Mouse (Mus musculus) hindbrain, embryonic 15.5 days (tissue): ENCODE results near the gene Rps6kl1. TPM values are rescaled to one million over a fixed set of nuclear protein-coding genes. Genes with fewer than 3 reads are reported as not detected.

Experiments
- ATAC-seq: fragments of 200-750 bp; cut with Nextera tagmentation; 2 replicates; pipeline ENCODE4 v1.8.0; 2017; ENCODE audit warnings: low read depth, moderate number of reproducible peaks, moderate TSS enrichment; ENCODE audit not compliant: low FRiP score
- H3K27ac ChIP-seq: fragments of 300-500 bp; sonication (generic); replicated peaks from 2 replicates; pipeline ENCODE4 v1.5.1; 2015; ENCODE audit warnings: mild to moderate bottlenecking, inconsistent platforms
- H3K27me3 ChIP-seq: fragments of 300-500 bp; sonication (generic); 2 replicates; pipeline ENCODE4 v1.6.1; 2015; ENCODE audit warnings: control low read depth, inconsistent platforms
- H3K36me3 ChIP-seq: fragments of 300-500 bp; sonication (generic); 2 replicates; pipeline ENCODE4 v1.6.1; 2015; ENCODE audit warnings: control low read depth, inconsistent platforms
- H3K4me1 ChIP-seq: fragments of 300-500 bp; sonication (generic); replicated peaks from 2 replicates; pipeline ENCODE4 v1.6.1; 2015; ENCODE audit warnings: control low read depth, inconsistent platforms
- H3K4me2 ChIP-seq: fragments of 300-500 bp; sonication (generic); 2 replicates; pipeline ENCODE4 v1.6.1; 2015; ENCODE audit warnings: moderate library complexity, mild to moderate bottlenecking, inconsistent platforms
- H3K4me3 ChIP-seq: fragments of 300-500 bp; sonication (generic); 2 replicates; pipeline ENCODE4 v1.5.1; 2015; ENCODE audit warnings: mild to moderate bottlenecking, inconsistent platforms
- H3K9ac ChIP-seq: fragments of 300-500 bp; sonication (generic); 2 replicates; pipeline ENCODE4 v1.6.1; 2015; ENCODE audit warnings: inconsistent platforms
- H3K9me3 ChIP-seq: fragments of 300-500 bp; sonication (generic); 2 replicates; pipeline ENCODE4 v1.6.1; 2016; ENCODE audit warnings: control low read depth, inconsistent platforms
- WGBS: fragments of 180-500 bp; shearing (Covaris S2); methylation state at CpG from one replicate; pipeline ENCODE4 v1.1.7; 2015; 5-methylcytosine and 5-hydroxymethylcytosine counted together
- polyA plus RNA-seq: library from polyadenylated mRNA; unstranded; fragments of >200 nt; fragmentation: Nextera tagmentation; extraction: Ambion mirVana; gene quantifications from 2 replicates; pipeline ENCODE4 v1.2.1, GENCODE M21; 2015

Rps6kl1 gene
- polyA plus RNA-seq, 1 experiment from 2014 or later: 35.7 TPM

DNA sequence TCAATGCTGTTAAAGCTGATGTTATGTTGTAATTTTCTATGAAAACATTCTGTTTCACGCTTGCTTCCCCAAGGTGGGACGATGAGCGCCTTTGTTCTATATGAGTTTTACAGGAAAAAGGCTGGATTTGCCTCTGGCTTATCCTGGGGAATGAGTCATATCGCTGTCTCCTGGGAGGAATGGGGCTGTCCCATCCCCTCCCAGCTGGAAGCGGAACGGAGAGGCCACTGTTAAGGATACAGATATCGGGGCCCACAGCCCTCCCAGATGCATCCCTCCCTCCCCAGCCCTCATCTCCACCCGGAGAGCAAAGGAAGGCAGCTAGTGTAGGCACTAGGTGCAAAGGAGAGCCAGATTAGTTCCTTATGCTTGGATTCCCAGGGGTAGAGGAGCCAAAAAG, 34.7 kb upstream of the Rps6kl1 start:
- Histone ChIP-seq H3K9me3 (no peaks in the 10 kb centered on the region), H3K36me3 (no peaks in the 10 kb centered on the region), H3K27me3 (peaks cover 3% of the 10 kb centered on the region; the same call in 1 of the 2 replicates), H3K4me3 (no peak overlapping the region), H3K27ac (no peak overlapping the region), H3K4me1 (peaks cover 14% of the 10 kb centered on the region), H3K4me2 (no peak overlapping the region), H3K9ac (no peak overlapping the region)
- no peak for ATAC-seq
- WGBS: 73% methylated on average over 8 of the region's 8 CpGs

DNA sequence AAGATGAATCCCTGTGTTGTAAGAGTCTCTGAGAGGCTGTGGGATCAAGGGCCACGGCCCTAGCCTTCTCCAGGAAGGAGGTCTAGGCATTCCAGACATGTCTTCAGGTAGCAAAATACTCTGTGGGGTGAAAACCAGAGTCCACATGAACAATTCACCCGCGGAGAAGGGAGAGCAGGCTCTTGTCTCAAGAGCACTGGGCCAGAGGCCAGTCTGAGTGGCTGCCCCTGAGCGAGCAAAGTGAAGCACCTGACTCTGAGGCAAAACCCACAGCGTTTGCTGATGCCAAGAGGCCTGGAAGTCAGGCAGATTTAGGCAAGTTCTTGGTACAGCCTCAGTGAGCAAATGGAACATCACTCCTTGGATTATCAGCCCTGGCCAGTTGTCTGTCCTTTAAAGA, 33.1 kb upstream of the Rps6kl1 start:
- H3K36me3 ChIP-seq: no peaks in the 10 kb centered on the region
- peaks cover 14% of the 10 kb centered on the region for H3K4me1 ChIP-seq
- no peak overlapping the region for H3K27ac ChIP-seq
- no peak overlapping the region for H3K4me3 ChIP-seq
- no peak overlapping the region for H3K9ac ChIP-seq
- H3K4me2 ChIP-seq: no peak overlapping the region
- peaks cover 6% of the 10 kb centered on the region; the same call in 1 of the 2 replicates for H3K27me3 ChIP-seq
- WGBS: 76% methylated on average over 5 of the region's 5 CpGs
- ATAC-seq: no peak
- H3K9me3 ChIP-seq: no peaks in the 10 kb centered on the region

DNA sequence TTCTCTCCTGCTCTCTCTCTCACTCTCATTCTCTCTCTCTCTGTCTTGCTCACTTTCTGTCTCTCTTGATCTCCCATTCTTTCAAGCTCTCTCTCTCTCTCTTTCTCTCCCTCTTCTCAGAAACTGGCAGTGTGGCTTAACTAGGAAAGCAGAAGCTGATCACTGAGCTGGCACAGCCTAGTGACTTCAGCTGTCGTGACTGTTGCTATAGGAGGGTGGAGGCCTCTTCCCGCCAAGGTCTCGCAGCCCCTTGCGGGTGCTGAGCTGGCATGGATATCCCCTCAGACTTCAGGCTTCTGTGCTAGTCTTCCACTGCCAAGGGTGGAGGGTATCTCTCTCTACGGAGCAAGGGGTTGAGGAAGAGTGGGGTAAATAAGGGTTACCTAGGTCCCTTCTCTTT, 31.8 kb upstream of the Rps6kl1 start:
- no peaks in the 10 kb centered on the region for H3K36me3 ChIP-seq
- H3K27ac ChIP-seq: no peak overlapping the region
- H3K9ac ChIP-seq: no peak overlapping the region
- ATAC-seq: no peak
- no peak overlapping the region for H3K4me3 ChIP-seq
- peaks cover 11% of the 10 kb centered on the region; the same call in 1 of the 2 replicates for H3K27me3 ChIP-seq
- H3K9me3 ChIP-seq: no peaks in the 10 kb centered on the region
- WGBS: 52% methylated on average over 5 of the region's 5 CpGs
- peaks cover 14% of the 10 kb centered on the region for H3K4me1 ChIP-seq
- H3K4me2 ChIP-seq: no peak overlapping the region

DNA sequence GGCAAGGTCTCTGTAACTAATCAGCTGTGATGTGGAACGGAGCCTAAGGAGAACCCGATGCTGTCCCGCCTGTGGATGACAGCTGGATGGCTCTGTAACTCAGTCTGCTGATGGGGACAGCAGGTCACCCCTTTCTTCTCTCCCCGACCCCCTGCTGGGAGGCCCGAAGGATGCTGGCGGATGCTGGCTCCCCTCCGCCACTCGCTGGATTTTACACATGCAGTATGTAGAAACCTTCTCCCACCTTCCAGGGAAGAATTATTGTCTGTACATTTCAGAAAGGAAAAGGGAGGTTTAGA, 31.2 kb upstream of the Rps6kl1 start:
- H3K4me3 ChIP-seq: no peak overlapping the region
- H3K27me3 ChIP-seq: peaks cover 11% of the 10 kb centered on the region; the same call in 1 of the 2 replicates
- no peaks in the 10 kb centered on the region for H3K9me3 ChIP-seq
- no peaks in the 10 kb centered on the region for H3K36me3 ChIP-seq
- peaks cover 17% of the 10 kb centered on the region for H3K4me1 ChIP-seq
- peak overlapping the region; percentile 16; the same call in 1 of the 2 replicates for H3K4me2 ChIP-seq
- WGBS: 1% methylated on average over 8 of the region's 8 CpGs
- 0 out of 2 replicates have a peak, but pooled peaks have one; percentile 42 for ATAC-seq
- H3K27ac ChIP-seq: no peak overlapping the region
- H3K9ac ChIP-seq: no peak overlapping the region

DNA sequence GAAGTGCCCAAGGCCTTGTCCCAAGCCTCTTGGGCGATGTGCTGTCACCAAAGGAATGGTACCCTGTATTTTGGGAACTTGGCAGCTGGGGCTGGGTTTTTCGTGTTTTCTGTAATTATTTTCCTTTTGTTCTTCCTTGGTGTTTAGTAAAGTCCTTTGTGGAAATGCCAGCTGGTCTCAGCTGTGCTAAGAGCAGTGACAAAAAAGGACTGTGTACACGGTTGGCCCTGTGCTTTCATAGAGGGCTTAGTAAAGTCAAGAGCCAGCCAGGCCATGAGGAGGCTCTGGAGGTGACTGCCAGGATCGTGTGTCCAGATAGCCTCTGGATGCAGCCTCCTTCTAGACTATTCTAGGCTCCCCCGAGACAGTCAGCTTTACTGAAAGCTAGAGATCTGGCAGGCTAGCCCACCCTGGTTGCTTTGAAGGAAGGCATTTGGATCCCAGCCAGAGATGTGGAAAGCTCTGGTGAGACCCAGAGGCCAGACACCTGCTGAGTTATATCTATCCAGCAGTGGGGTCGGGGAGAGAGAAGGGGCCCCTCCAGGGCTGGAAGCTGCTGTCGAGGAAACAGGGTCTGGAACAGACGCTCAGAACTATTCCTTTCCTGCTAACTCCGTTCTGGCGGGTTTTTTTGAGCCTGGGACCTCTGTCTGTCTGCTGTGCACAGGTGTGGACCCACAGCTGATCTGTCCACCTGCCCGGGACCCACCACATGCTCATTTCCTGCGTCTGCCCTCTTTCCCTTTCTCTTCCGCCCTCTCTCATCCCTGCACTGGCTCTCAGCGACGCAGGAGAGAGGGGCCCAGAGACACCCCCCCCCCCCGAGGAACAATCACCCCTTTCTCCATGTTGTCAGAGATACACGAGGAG, 30.6 kb upstream of the Rps6kl1 start:
- Histone ChIP-seq H3K4me3 (no peak overlapping the region), H3K27me3 (peaks cover 15% of the 10 kb centered on the region; the same call in 1 of the 2 replicates), H3K4me1 (peaks cover 23% of the 10 kb centered on the region), H3K4me2 (peak overlapping the region; percentile 16; the same call in 1 of the 2 replicates), H3K27ac (no peak overlapping the region), H3K9me3 (no peaks in the 10 kb centered on the region), H3K9ac (no peak overlapping the region), H3K36me3 (no peaks in the 10 kb centered on the region)
- ATAC-seq: 0 out of 2 replicates have a peak, but pooled peaks have one; percentile 38
- whole genome bisulfite sequencing: 16% methylated on average over 17 of the region's 17 CpGs

DNA sequence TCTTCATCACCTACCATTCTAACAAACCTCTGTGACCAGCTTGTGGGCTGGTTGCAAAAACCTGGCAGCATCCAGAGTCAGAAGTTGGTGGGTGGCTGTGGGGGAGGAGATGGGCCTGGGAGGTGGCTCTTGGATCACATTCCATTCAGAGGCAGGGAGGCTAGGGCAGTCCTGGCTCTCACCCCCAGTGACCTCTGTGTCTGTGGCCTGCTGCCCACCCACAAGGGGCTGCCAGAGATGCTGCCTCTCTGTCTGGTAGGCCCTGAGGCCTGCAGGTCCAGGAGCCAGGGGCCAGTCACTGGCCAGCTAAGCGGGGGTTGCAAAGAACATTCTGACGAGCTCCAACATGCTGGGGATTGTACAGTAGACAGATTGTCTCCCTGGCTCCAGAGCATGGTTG, 27.2 kb upstream of the Rps6kl1 start:
- Histone ChIP-seq H3K4me2 (no peak overlapping the region), H3K27ac (no peak overlapping the region), H3K9ac (no peak overlapping the region), H3K27me3 (peaks cover 15% of the 10 kb centered on the region; the same call in 1 of the 2 replicates), H3K9me3 (no peaks in the 10 kb centered on the region), H3K36me3 (no peaks in the 10 kb centered on the region), H3K4me3 (no peak overlapping the region), H3K4me1 (peaks cover 49% of the 10 kb centered on the region)
- 77% methylated on average over 2 of the region's 2 CpGs for whole genome bisulfite sequencing
- ATAC-seq: no peak

DNA sequence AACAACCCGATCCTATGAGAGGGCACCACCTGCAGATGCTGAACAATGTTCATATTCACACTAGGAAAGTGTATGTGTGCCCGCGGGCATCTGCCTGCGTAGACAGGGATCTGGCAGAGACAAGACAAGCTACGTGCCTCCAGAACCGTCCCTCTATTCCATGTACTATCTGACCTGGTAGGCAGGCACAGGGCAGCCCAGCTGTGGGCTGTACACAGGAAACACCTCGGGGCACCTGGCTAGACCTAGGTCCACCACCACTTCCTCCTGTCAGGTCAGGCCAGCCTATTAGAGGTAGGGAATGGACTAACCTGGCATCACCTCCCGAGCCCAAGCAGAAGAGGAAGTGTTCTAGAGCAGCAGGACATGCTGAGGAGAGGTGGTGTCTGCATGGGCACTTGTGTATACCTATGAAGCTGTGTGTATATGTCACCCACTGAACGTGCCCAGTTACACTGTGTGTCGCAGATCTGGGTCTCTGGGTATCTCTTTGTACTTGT, 26.7 kb upstream of the Rps6kl1 start, which contains the start of gene Pgf:
TSS of gene Pgf (minus strand) at position 51 of the 500 bp plus-strand sequence.
- Histone ChIP-seq H3K27ac (no peak within 1 kb of the TSS), H3K36me3 (no peaks in the 10 kb centered on the region), H3K4me3 (peak within 1 kb of the TSS; percentile 34), H3K4me2 (peak within 1 kb of the TSS; percentile 73), H3K27me3 (peaks cover 12% of the 10 kb centered on the region; the same call in 1 of the 2 replicates), H3K9ac (peak within 1 kb of the TSS; percentile 22), H3K4me1 (peaks cover 49% of the 10 kb centered on the region), H3K9me3 (no peaks in the 10 kb centered on the region)
- 80% methylated on average over 10 of the region's 10 CpGs for WGBS
- no peak for ATAC-seq

DNA sequence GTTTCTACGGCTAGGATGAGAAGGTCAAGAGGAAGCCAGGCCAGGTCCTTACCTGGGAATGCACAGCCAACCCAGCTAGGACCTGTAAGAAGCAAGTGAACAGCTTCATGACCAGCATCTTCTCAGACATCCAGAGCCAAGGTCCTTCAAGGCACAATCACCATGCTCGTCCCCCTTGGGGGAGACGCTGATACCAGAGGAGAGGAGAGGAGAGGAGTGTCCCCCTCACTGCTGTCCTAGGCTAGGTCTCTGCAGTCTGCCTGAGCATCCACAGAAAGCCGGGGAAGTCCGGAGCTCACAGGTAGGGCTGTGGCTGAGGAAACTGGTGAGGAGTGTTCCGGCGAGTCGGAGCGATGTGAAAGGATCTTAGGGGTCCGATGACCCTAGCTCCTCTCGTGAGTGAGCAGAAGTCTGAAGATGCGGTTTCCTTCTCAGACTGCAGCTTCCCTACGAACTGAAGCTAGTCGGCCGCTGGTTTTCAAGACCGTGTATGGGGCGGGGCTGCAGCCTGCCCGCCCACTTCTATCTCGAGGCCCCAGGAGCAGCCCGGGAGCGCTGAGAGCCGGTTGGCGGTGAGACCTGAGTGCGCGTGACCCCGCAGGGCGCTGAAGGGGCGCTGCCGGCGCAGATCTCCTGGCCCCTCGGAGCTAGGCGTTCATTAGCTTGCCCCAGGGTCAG, 25.9 kb upstream of the Rps6kl1 start:
- no peaks in the 10 kb centered on the region for H3K36me3 ChIP-seq
- H3K4me3 ChIP-seq: peak overlapping the region; percentile 34
- H3K9ac ChIP-seq: peak overlapping the region; percentile 22
- 4% methylated on average over 32 of the region's 32 CpGs for WGBS
- ATAC-seq: no peak
- peaks cover 42% of the 10 kb centered on the region for H3K4me1 ChIP-seq
- no peaks in the 10 kb centered on the region for H3K9me3 ChIP-seq
- H3K27me3 ChIP-seq: peaks cover 12% of the 10 kb centered on the region; the same call in 1 of the 2 replicates
- H3K4me2 ChIP-seq: peak overlapping the region; percentile 73
- no peak overlapping the region for H3K27ac ChIP-seq

DNA sequence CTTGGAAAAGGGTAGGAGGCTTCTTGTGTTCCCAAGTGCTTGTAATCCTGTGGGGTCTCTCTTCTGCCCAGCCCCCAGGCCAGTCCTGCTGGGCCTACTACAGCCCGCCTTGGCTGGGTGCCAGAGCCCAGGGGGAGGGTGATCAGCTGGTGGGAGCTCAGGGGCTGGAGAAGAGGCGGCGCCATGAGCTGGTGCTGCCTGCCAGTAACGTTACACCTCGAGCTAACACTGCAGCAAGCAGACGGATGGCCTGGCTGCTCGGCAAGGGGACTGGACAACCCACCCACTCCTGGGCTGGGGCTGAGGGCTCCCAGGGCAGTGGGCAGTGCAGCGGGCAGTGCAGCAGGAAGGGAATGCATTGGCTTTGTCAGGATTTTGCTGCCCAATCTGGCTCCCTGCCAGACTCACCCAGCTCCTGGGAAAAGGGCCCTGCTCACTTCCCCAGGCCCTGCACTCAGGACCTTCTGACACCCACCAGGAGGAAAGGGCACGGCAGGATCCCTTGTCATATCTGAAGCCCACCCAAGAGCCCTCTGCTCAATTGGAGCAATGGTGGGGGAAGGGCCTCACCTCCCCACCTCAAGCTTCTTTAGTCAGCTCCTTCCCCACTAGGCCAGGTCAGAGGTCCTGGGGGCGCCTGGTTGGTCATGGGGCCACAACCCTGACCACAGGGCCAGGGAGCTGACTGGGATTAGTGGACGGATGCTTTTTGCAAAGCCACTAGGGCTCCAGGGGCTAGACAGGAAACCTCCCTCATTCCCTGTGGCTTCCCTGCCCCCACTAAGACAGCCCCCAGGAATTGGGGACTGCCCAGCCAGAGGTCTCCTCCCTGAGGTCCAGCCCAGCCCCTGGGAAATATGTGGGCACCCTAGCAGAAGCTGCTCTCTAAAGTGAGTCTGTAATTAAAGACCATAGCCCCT, 25.1 kb upstream of the Rps6kl1 start:
- H3K27me3 ChIP-seq: peaks cover 12% of the 10 kb centered on the region; the same call in 1 of the 2 replicates
- WGBS: 13% methylated on average over 11 of the region's 11 CpGs
- ATAC-seq: peak; percentile 80
- H3K4me2 ChIP-seq: peak overlapping the region; percentile 73
- peak overlapping the region; percentile 57 for H3K27ac ChIP-seq
- no peaks in the 10 kb centered on the region for H3K36me3 ChIP-seq
- no peak overlapping the region for H3K9ac ChIP-seq
- H3K9me3 ChIP-seq: no peaks in the 10 kb centered on the region
- H3K4me1 ChIP-seq: peaks cover 35% of the 10 kb centered on the region
- H3K4me3 ChIP-seq: peak overlapping the region; percentile 34

DNA sequence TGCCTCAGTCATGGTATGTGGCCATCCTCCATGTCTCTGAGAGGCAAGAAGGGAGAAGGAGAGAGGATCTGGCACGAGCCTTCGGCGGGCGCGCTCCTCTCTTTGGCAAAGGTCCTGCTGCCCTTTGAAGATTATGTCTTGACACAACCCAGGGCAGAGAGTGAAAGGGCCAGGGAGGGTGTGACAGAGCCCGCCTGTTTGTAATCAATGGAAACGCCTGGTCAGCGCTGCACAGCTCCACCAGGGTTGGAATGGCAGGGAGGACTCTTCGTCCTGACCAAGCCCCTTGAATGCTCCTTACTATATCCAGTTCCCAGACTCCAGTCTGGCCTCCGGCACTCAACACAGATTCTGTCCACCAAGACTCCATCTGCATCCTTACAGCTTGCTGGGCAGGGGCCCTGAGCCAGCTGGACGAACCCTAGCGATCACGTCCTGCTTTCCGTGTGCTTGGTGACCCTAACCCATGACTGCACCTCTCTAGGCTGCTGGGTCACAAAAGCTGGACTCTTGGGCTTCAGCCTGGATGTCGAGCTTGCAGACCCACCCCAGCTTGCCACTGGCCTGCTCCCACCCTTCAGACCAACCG, 24.1 kb upstream of the Rps6kl1 start:
- 50% methylated on average over 16 of the region's 16 CpGs for WGBS
- Histone ChIP-seq H3K27ac (peak overlapping the region; percentile 57), H3K36me3 (no peaks in the 10 kb centered on the region), H3K4me2 (peak overlapping the region; percentile 73), H3K9me3 (no peaks in the 10 kb centered on the region), H3K9ac (no peak overlapping the region), H3K4me3 (peak overlapping the region; percentile 34), H3K4me1 (peaks cover 35% of the 10 kb centered on the region), H3K27me3 (0 out of 2 replicates have a peak, but pooled peaks cover 8% of the 10 kb centered on the region)
- ATAC-seq: peak; percentile 10; the same call in 1 of the 2 replicates

DNA sequence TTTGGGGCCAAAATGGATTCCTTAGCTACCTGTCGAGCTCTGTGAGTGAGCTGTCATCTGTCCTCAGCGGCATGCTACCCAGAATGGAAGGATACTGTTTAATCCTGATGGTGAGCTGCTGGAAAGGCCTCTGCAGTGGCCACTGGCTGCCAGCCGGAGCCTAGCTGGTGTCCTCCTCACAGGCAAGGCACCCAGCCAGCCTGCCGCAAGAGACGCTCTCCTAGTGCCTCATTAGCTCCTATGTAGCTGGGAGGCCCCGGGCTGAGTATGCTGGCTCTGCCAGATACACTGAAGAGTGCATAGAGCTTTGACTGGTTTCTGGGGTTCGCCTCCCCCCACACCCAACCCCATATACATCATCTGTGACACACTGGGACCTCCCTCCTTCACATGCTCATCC, 23.0 kb upstream of the Rps6kl1 start:
- H3K4me3 ChIP-seq: no peak overlapping the region
- no peak overlapping the region for H3K27ac ChIP-seq
- H3K9me3 ChIP-seq: no peaks in the 10 kb centered on the region
- ATAC-seq: no peak
- peaks cover 42% of the 10 kb centered on the region for H3K4me1 ChIP-seq
- H3K4me2 ChIP-seq: no peak overlapping the region
- H3K27me3 ChIP-seq: 0 out of 2 replicates have a peak, but pooled peaks cover 8% of the 10 kb centered on the region
- WGBS: 68% methylated on average over 7 of the region's 7 CpGs
- H3K9ac ChIP-seq: no peak overlapping the region
- H3K36me3 ChIP-seq: no peaks in the 10 kb centered on the region
